Mouse (Mus musculus) thymus, postnatal 36 days (tissue): ENCODE measurements around the gene Rpap3.
A peak's percentile ranks its signal among the peaks of the same experiment; 100 is the strongest.

Source experiments
- DNase-seq, 2 experiments: peaks; one replicate each; pipeline ENCODE4 v3.0.0; 2022; ENCODE audit warnings: mixed read lengths in 2 of 2

The Rpap3 gene

DNA sequence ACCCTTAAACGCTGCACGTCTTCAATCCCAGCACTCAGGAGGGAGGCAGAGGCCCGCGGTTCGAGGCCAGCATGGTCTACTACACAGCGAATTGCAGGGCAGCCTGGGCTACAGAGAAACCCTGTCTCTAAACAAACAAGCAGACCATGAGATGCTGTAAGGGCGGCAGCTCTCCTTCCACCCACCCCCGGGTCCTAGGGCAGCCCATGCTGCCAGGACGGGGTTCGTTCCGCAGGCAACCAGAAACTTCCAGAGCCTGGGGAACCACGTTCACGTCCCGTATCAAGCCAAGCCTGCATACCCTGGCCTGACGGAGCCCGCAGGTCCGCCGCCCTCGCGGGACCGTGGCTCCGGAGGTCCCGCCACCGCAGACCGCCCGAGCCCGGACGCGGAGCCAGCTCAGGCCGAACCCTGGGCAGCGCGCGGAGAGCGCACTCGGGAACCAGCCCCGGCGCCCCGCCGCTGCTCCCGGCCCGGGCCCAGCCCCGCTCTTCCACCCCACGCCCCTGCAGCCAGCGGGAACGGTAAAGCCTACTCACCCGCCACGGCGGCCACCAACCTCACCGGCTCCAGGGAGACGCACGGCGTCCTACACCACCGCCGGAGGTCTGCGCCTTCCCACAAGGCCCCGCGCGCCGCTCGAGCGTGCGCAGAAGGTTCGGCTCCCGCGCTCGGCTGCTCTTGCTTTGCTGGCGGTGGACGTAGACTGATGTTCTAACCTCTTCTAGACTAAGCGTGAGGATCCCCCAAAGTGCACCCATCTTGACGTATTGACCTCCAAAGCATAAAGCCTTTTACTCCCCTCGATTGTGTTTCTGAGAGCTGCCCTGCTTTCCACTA lies at the start of gene Rpap3:
Rpap3 (minus strand) TSS at position 615 of the 840 bp plus-strand sequence.
- peak; percentile 85 to 86 for DNase-seq

DNA sequence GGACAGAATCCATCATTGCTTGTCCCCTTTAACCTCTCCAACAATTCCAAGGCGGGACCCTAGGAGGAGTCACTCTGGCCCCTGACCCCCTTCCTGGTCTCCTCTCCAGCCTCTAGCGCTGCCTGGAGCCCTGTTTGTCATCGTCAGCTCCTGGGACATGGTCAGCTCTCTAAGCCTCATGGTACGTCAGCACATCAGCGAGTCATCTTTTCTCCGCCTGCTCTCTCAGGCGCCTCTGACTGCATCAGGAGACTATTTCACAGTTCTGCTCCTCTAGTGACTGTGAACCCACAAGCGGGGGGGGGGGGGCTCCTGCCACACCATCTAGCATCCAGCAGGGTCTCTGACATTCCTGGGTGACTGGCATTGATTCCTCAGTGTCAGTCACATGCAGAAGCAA lies 49.7 kb upstream of the Rpap3 start:
- DNase-seq, result no peak

DNA sequence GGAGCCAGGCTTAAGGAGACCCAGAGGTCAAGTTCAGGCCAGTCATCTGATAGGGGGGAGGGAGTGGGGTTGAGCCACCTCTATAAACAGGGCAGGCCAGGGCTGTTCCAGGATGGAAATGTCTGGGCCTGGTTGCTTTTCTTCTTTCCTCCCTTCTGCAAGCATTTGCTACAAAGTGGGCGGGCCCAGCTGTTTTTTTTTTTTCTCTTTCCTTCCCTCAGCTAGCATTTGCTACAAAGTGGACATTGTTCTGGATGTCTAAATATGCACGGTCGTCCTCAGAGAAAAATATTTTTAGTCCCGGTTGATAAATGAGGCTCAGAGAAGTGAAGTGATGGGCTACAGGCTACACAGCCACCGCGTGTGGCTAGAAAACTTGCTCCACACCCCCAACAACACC lies 48.9 kb upstream of the Rpap3 start:
- no peak for DNase-seq

DNA sequence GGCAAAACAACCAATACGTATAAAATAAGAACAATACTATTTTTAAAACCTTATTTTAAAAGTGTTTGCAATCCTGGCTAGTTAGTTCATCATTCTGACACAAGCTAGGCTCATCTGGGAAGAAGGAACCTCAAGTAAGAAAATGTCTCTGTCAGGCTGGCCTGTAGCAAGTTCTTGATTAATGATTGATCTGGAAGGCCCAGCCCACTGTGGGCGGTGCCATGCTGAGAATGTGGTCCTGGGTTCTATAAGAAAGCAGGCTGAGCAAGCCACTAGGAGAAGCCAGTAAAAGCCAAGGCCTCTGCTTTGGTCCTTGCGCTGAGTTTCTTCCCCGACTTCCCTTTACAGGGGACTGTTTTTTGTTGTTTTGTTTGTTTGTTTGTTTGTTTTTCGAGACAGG lies 46.9 kb upstream of the Rpap3 start:
- no peak for DNase-seq

DNA sequence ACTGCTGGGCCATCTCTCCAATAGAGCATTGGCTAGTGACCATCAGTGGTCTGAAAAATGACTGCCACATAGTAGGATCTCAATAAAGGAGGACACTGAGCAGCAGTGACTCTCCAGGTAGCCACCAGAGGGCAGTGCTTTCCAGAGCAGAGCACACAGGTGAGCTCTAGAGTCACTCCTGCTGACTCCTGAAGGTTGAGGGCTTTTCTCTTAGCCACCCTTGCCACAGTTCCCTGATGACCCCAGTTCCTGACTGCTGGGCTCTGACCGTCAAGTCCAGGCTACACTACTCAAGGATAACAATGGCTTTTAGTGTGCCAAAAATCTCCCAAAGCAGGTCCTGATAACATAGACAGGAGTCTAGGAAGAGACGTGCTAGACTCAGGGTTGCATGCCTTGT lies 46.1 kb upstream of the Rpap3 start:
- peak; percentile 68 to 74 for DNase-seq

DNA sequence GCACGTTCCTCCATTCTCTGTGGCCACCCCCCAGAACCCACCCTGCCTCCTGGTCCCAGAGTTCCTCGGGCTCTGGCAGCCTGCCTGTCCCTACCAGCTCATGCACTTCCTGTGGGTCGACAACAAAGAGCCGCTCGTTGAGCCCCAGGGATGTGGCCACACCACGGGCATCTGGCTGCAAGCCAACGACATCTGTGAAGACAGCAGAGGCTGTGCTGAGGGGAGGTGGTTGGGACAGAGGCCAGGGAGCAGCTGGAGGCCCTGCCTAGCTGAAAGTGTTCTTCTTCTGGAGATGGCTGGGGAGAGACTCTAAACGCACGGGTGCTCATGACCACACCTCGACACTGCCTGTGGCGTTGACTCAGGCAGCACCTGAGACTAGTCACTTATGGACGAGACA lies 45.1 kb upstream of the Rpap3 start:
- peak; percentile 75 to 84 for DNase-seq

DNA sequence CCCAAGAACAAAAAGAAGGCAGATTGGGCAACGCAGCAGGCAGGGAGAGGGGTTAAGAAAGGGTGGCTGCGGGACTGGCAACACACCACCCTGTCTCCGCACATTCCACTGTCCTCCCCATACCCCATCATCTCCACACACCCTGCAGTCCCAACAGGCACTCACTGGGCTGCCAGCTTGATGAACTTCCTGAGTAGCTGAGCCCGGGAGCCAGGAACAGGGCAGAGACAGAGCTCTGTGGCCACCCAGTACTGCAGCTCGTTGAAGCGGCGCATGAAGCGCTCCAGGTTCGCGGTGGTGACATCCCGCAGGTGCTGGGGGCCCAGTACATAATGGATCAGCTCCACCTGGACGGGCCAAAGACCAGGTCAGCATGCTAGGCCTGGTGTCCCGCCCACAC lies 44.2 kb upstream of the Rpap3 start:
- DNase-seq, result peak; percentile 70 to 71

DNA sequence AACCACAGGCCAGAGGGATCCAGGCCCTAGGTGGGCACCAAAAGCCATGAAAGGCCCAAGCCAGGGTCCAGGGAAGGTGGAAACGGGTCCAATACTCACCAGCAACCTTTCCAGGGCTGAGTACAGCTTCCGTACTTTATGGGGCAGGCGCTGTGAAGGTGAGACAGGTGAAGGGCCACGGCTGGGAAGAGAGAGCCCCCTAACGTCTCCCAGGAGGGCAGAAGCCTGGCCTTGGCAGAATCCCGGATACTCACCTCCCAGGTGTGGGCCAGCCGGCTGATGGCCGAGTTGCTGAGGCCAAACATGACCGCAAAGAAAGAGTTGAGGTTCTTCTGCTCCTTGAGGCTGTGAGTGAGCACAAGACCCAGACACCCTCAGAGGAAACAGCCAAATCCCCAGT lies 43.8 kb upstream of the Rpap3 start:
- peak in 1 of 2 experiments; percentile 64 for DNase-seq

DNA sequence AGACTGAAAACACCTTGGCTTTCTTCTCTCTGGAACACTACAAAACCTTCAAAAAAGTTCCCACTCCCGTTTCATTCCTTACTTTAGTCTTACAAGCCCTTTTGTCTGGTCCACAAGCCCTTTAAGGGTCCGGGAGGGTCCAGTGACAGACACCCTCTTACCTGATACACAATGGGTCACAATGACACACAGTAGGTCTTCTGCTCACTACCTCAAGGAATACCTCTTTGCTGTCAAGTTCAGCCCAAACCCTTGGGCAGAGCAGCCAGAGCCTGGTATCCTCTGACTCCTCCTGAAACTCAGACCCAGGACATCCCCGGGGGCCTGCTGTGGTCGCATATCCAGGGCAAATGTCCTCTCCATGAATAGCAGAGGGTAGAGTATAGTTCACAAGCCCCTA lies 43.3 kb upstream of the Rpap3 start:
- peak; percentile 32 for DNase-seq

DNA sequence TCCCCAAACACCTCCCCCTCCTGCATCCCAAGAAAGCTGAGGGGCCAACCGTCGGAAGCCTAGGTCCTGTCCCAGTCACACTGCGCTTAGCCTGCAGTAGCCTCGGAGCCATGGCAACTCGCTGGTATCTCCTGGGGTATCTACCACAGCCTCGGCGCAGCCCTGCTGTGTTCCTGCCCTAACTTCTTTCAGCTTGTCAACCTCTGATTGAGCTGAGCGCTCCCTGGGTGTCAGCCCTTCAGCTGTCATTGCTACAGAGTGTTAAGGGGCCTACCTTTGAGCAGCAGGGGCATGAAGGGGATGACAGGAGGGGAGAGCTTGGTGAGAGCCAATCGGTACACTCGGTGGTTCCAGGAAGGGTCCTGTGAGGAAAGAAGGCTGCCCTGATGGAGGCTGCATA lies 42.7 kb upstream of the Rpap3 start:
- peak; percentile 76 to 85 for DNase-seq

DNA sequence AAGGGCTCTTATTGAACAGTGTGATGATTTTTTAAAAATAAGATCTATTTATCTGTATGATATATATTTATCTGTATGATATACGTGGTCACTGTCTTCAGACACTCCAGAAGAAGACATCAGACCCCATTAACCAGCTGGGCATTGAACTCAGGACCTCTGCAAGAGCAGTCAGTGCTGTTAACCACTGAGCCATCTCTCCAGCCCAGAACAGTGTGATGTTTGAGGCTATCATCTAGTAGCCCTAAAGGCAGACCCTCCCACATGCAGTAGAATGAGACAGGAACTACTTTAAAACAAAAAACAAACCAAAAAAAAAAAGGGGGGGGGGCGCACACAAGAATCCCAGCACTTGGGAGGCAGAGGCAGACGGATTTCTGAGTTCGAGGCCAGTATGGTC lies 41.9 kb upstream of the Rpap3 start:
- DNase-seq, result no peak

DNA sequence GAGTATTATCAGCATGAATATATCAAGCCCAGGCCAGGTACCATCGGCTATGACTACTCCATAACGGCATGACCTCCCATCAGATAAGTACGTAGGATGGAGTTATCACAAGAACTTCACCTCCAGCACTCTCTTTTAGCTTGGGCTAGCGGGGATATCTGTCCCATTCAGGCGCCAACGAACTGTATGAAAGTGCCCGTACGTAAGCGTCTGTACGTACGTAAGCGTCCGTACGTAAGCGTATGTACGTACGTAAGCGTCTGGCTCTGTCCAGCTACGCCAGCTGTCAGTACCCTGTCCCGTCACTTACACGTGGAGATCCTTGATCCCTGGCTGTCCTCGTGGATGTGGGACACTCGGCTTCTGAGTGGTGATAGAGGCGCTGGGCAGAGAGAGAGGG lies 41.1 kb upstream of the Rpap3 start:
- DNase-seq, result no peak

DNA sequence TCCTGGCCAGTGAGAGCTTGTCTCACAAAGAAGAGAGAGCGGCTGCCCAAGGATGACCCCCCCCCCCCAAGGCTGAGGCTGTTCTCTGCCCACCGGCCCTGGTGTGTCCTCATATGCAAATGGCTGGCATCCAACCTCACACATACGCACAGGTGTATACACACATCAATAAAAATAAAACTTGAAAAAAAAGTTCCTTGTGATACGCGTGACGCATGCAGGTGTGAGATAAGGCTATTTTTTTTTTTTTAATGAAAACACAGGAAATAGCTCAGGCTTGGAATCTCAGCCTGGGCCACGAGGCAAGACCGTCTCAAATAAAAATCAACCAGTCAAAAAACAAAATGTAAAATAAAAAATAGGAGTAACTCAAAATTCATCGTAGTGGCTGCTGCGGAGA lies 40.7 kb upstream of the Rpap3 start:
- DNase-seq, result no peak

DNA sequence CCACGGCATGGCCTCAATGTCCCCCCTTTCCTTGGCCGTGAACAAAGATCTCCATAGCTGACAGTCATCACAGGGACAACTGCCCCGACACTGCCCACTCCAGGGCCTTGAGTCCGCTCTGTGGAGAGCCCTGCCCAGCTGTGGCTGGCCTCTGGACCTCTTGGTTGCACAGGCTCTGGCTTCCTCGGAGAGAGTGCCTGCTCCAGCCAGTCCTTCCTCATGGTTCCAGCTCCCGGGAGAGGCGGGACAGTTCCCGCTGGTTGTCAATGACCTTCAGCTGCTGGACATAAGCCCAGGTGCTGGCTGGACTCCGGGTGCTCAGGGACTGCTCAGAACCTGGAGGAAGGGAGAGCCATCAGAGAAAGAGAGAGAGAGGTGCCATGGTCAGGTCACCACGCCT lies 39.7 kb upstream of the Rpap3 start:
- no peak for DNase-seq

DNA sequence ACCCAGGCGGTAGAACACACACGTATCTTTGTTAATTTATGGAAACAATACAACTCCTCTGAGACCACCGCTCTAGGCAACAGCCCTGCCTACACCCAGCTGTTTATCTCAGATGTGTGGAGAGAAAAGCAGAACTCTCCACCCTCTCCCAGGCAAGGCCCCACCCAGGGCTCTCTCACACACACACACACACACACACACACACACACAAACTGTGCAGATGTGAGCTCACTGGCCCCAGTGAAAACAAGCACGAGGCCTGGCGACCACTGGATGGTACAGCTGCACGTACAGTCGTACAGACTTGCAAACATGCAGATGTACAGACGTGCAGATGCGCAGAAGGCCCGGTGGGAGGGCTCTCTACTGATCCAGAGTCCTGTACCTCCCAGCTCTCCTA lies 39.3 kb upstream of the Rpap3 start:
- DNase-seq, result peak; percentile 59 to 77

DNA sequence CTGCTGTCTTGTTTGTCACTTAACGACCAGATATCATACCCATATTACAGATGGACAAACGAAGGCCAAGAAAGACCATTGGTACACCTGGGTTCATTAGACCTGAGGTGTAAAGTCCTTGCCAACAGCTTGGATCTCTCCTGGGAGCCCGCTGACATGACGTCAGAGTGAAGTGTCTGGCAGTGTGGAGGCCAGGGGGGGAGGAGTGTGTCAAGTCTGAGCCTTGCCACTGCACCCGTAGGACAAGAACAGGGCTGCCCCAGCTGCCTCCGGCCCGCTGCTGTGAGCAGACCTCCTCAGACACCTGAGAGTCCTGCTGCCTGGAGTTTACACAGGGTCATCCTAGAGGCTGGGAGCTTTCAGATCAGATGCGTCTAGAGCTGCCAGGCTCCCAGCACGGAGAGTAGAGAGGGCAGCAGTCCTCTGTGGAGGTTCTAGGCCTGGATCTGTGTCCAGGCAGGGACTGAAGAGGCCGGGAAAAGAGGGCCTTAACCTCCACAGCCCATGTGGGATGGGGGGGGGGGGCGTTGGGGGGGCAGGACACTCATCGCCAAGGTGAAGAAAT lies 38.4 kb upstream of the Rpap3 start:
- DNase-seq, result no peak

DNA sequence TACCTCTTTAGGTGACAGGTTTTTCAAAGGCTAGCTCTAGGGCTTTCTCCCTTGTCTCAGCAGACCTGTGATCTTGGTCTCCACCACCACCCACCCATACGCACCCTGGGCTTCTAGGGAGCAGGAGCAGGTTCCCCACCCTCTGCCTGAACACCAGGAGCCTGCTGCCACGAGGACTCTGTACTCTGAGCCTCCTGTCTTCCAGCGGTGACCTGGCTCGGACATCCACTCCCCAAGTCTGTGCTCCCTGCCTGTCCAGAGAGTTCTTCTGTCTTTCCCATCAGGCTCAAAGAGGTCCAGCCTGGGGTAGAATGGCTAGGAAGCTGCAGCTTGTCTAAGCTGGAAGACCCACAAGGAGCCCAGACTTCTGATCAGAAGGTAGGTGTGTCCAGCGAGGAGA lies 37.6 kb upstream of the Rpap3 start:
- peak in 1 of 2 experiments; percentile 34 for DNase-seq

DNA sequence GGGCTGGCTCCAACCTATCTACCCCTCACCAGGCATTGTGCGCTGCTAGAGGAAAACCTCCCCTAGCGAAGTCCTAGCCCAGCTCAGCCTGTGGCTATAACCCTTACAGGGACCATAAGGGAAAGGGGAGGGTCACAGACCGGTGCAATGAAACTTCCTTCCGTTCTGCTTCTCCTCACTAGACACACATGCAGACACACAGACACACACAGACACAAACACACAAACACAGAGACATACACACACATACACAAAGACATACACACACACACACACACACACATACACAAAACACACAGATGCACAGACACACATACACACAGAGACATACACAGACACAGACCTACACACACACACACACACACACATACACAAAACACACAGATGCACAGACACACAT lies 37.0 kb upstream of the Rpap3 start:
- peak in 1 of 2 experiments; percentile 27 for DNase-seq

DNA sequence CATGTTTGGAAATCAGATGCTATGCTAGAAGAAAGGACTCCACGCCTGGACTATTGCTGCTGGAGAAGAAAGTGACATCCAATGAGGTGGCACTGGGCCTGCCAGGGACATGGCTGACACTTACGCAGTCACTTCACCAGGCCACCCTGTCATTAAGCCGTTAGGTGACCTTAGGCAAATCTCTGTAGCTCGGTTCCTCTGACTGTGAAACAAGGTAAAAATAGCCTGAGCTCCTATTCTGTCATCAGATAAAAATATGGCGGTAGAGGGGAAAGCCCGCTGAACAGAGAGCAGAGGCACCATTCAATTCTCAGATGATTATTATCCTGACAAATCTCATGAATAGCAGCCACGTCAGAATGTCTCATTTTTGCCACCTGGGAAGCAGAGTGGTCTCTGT lies 36.4 kb upstream of the Rpap3 start:
- DNase-seq, result no peak

DNA sequence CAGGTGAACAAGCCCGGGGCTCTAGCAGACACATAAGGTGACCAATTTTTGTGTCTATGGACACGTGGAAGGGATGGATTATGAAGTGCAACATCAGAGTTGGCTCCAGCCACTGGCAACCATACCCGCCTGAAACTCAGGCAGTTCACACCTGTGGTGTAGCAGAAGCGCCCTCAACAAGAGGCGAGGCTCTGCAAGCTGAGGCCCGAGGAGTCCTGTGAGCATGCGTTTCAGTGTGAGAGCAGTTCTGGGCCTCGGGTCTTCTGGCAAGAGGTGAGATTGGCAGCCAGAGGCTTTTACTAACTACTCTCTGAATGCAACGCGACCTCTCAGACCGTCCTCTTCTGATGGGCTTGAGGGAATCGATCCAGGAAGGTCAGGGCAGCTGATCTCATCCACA lies 36.0 kb upstream of the Rpap3 start:
- DNase-seq, result peak; percentile 36 to 60

DNA sequence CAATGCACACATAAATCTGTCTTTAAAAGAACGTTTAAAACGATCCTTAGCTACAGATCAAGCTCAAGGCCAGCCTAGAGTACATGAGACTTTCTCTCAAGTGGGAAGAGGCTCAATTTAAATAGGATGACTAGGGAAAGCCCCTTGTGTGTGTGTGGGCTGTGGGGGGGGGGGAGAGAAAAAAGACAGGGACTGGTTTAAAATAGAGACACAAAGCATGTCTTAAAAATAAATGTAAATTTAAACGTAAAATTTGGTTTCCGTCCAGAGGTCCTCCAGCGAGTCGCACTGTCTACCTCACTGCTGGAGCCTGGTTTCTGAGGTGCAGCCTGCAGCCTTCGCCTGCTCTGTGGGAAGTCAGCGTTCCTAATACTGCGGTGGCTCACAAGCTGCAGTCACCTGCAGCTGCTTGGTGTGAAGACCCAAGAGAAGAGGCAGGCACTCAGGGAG lies 34.7 kb upstream of the Rpap3 start:
- no peak for DNase-seq

DNA sequence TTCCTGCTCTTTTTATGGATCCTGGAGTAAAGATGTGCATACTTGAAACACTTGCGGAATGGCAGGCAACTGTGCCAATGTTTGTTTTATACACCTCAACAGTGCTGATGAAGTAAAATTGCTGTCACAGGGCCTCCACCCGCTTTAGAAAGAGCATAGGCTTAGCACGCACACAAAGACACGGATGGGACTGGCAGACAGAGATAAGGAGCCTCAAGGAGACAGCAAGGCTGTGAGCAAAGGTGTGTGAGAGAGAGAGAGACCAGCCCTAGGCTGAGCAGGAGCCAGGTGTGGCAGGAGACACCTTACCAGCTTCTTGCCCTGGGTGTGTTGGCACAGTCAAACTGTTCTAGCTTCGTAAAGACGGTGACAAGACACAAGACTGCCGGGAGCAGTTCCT lies 33.3 kb upstream of the Rpap3 start:
- DNase-seq, result no peak

DNA sequence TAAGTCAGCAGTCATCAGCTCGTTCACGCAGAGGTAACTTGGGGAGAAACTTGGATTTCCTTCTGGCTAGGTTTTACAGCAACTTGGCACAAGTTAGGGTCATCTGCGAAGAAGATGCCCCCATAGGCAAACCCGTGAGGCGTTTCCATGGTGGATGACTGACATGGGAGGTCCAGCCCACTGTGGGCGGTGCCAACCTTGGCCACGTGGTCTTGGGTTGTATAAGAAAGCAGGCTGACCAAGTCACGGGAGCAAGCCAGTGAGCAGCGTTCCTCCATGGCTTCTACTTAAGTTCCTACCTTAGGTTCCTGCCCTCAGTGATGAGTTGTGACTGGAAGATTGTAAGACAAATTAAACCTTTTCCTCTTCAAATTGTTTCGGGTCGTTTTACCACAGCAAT lies 26.4 kb upstream of the Rpap3 start:
- DNase-seq, result peak in 1 of 2 experiments; percentile 39

DNA sequence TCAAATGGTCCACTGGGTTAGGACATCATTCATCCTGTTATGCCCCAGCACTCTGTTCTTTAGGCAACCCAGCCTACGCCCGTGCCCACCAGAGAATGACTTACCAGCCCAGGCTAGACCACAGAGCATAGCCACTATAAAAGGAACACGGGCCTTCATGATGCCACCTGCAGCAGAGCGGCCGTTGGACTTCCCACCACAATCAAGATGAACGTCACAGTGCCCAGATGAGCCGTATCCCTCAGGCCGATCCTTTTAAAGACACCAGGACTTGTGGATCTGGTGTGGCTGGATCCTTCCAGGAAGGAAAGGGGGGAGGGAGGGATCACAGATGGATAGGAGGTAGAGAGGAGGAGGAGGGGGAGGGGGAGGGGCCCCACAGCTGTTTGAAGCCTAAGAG lies 25.5 kb upstream of the Rpap3 start, which contains the start of gene Endou:
Endou (minus strand) TSS at position 229 of the 400 bp plus-strand sequence.
- DNase-seq, result peak; percentile 71 to 83
